Mouse (Mus musculus): ENCODE measurements around the gene Lpcat2b. TPM values are rescaled to one million over a fixed set of nuclear protein-coding genes. Genes with fewer than 3 reads are reported as not detected.
A peak's percentile ranks its signal among the peaks of the same experiment; 100 is the strongest.

Gene Lpcat2b
- total and polyA plus RNA-seq, 2 experiments from 2014 or later: 0.05 TPM; not detected in 1

- ATAC-seq (no peak; the same call in 1 of the 2 replicates), DNase-seq (peak; percentile 35)
- no peak for TF ChIP-seq CTCF (IDR thresholded peaks at IDR 0.05; ENCODE audit: low read depth)
- no peaks in the 10 kb centered on the region for H3K36me3 ChIP-seq (ENCODE audit: insufficient read depth)
- 17% methylated on average over 12 of the region's 12 CpGs for WGBS
- H3K9me3 ChIP-seq (ENCODE audit: low read length): no peaks in the 10 kb centered on the region
- peak overlapping the region; percentile 69 for H3K9ac ChIP-seq
- no peaks in the 10 kb centered on the region for H3K27me3 ChIP-seq (ENCODE audit: insufficient read depth, low read length)
- H3K4me1 ChIP-seq (ENCODE audit: insufficient read depth): no peaks in the 10 kb centered on the region
- H3K27ac ChIP-seq (ENCODE audit: low read depth, low read length): peak overlapping the region; percentile 9
- H3K4me2 ChIP-seq (ENCODE audit: low read depth): peak overlapping the region; percentile 94
- peak overlapping the region; percentile 63 for H3K4me3 ChIP-seq (ENCODE audit: low read depth, low read length)
Observed at GRCm38 (mm10) chr5:107403947-107404684, 27.2 kb upstream of the Lpcat2b start.

- peak overlapping the region; percentile 94 for H3K4me2 ChIP-seq (ENCODE audit: low read depth)
- no peaks in the 10 kb centered on the region for H3K27me3 ChIP-seq (ENCODE audit: insufficient read depth, low read length)
- no peak overlapping the region for H3K9ac ChIP-seq
- no peaks in the 10 kb centered on the region for H3K4me1 ChIP-seq (ENCODE audit: insufficient read depth)
- no peak for ATAC-seq
- peak overlapping the region; percentile 45; the same call in 1 of the 2 replicates for H3K27ac ChIP-seq (ENCODE audit: low read depth, low read length)
- 76% methylated on average over 4 of the region's 4 CpGs for WGBS
- H3K4me3 ChIP-seq (ENCODE audit: low read depth, low read length): no peak overlapping the region
- no peak for TF ChIP-seq CTCF (IDR thresholded peaks at IDR 0.05; ENCODE audit: low read depth)
- peak; percentile 16 for DNase-seq
- H3K9me3 ChIP-seq (ENCODE audit: low read length): no peaks in the 10 kb centered on the region
- no peaks in the 10 kb centered on the region for H3K36me3 ChIP-seq (ENCODE audit: insufficient read depth)
Observed at GRCm38 (mm10) chr5:107405361-107405760, 26.0 kb upstream of the Lpcat2b start.

GRCm38 (mm10) chr5:107410305-107410704 is 21.0 kb upstream of the Lpcat2b start:
- WGBS: 84% methylated on average over 1 of the region's 1 CpGs
- Histone ChIP-seq H3K4me1 (ENCODE audit: insufficient read depth) (no peaks in the 10 kb centered on the region), H3K9me3 (ENCODE audit: low read length) (no peaks in the 10 kb centered on the region), H3K27me3 (ENCODE audit: insufficient read depth, low read length) (no peaks in the 10 kb centered on the region), H3K36me3 (ENCODE audit: insufficient read depth) (no peaks in the 10 kb centered on the region), H3K9ac (no peak overlapping the region), H3K4me2 (ENCODE audit: low read depth) (no peak overlapping the region), H3K27ac (ENCODE audit: low read depth, low read length) (no peak overlapping the region), H3K4me3 (ENCODE audit: low read depth, low read length) (no peak overlapping the region)
- DNase-seq (no peak), ATAC-seq (no peak)
- TF ChIP-seq CTCF (IDR thresholded peaks at IDR 0.05; ENCODE audit: low read depth): no peak

GRCm38 (mm10) chr5:107411326-107411725 is 20.0 kb upstream of the Lpcat2b start:
- Histone ChIP-seq H3K4me2 (ENCODE audit: low read depth) (no peak overlapping the region), H3K27ac (ENCODE audit: low read depth, low read length) (no peak overlapping the region), H3K4me3 (ENCODE audit: low read depth, low read length) (no peak overlapping the region), H3K4me1 (ENCODE audit: insufficient read depth) (no peaks in the 10 kb centered on the region), H3K9ac (no peak overlapping the region), H3K9me3 (ENCODE audit: low read length) (no peaks in the 10 kb centered on the region), H3K36me3 (ENCODE audit: insufficient read depth) (no peaks in the 10 kb centered on the region), H3K27me3 (ENCODE audit: insufficient read depth, low read length) (no peaks in the 10 kb centered on the region)
- WGBS: 51% methylated on average over 4 of the region's 4 CpGs
- DNase-seq (peak; percentile 16), ATAC-seq (peak; percentile 42; the same call in 1 of the 2 replicates)
- no peak for TF ChIP-seq CTCF (IDR thresholded peaks at IDR 0.05; ENCODE audit: low read depth)

GRCm38 (mm10) chr5:107412285-107412684 is 19.1 kb upstream of the Lpcat2b start:
- H3K27me3 ChIP-seq (ENCODE audit: insufficient read depth, low read length): no peaks in the 10 kb centered on the region
- no peak overlapping the region for H3K4me3 ChIP-seq (ENCODE audit: low read depth, low read length)
- ATAC-seq (no peak), DNase-seq (no peak)
- H3K4me2 ChIP-seq (ENCODE audit: low read depth): no peak overlapping the region
- no peaks in the 10 kb centered on the region for H3K9me3 ChIP-seq (ENCODE audit: low read length)
- no peak overlapping the region for H3K27ac ChIP-seq (ENCODE audit: low read depth, low read length)
- no peaks in the 10 kb centered on the region for H3K4me1 ChIP-seq (ENCODE audit: insufficient read depth)
- H3K9ac ChIP-seq: no peak overlapping the region
- no peak for TF ChIP-seq CTCF (IDR thresholded peaks at IDR 0.05; ENCODE audit: low read depth)
- WGBS: 79% methylated on average over 2 of the region's 2 CpGs
- H3K36me3 ChIP-seq (ENCODE audit: insufficient read depth): no peaks in the 10 kb centered on the region

GRCm38 (mm10) chr5:107415098-107415497 is 16.3 kb upstream of the Lpcat2b start:
- ATAC-seq (peak; percentile 83), DNase-seq (peak; percentile 67)
- H3K27ac ChIP-seq (ENCODE audit: low read depth, low read length): 0 out of 2 replicates have a peak overlapping the region, but pooled peaks have one; percentile 31
- WGBS: 77% methylated on average over 2 of the region's 2 CpGs
- H3K9ac ChIP-seq: no peak overlapping the region
- no peak overlapping the region for H3K4me2 ChIP-seq (ENCODE audit: low read depth)
- H3K36me3 ChIP-seq (ENCODE audit: insufficient read depth): no peaks in the 10 kb centered on the region
- H3K27me3 ChIP-seq (ENCODE audit: insufficient read depth, low read length): no peaks in the 10 kb centered on the region
- no peaks in the 10 kb centered on the region for H3K4me1 ChIP-seq (ENCODE audit: insufficient read depth)
- no peak overlapping the region for H3K4me3 ChIP-seq (ENCODE audit: low read depth, low read length)
- TF ChIP-seq CTCF (IDR thresholded peaks at IDR 0.05; ENCODE audit: low read depth): no peak
- H3K9me3 ChIP-seq (ENCODE audit: low read length): no peaks in the 10 kb centered on the region

GRCm38 (mm10) chr5:107421676-107422075 is 9.7 kb upstream of the Lpcat2b start:
- Histone ChIP-seq H3K9me3 (ENCODE audit: low read length) (no peaks in the 10 kb centered on the region), H3K4me3 (ENCODE audit: low read depth, low read length) (no peak overlapping the region), H3K36me3 (ENCODE audit: insufficient read depth) (no peaks in the 10 kb centered on the region), H3K4me1 (ENCODE audit: insufficient read depth) (no peaks in the 10 kb centered on the region), H3K9ac (no peak overlapping the region), H3K27ac (ENCODE audit: low read depth, low read length) (no peak overlapping the region), H3K4me2 (ENCODE audit: low read depth) (no peak overlapping the region), H3K27me3 (ENCODE audit: insufficient read depth, low read length) (no peaks in the 10 kb centered on the region)
- ATAC-seq: 0 out of 2 replicates have a peak, but pooled peaks have one; percentile 1
- TF ChIP-seq CTCF (IDR thresholded peaks at IDR 0.05; ENCODE audit: low read depth): no peak
- peak; percentile 40 for DNase-seq
- 22% methylated on average over 1 of the region's 1 CpGs for WGBS

Measured in forebrain, postnatal 0 days (tissue).